Mouse (Mus musculus) forebrain, embryonic 10.5 days (tissue): Measurements from ENCODE around the gene Cd244a. TPM values are rescaled to one million over a fixed set of nuclear protein-coding genes. Genes with fewer than 3 reads are reported as not detected.

Experiments used
- DNase-seq: peaks from one replicate; pipeline ENCODE4 v3.0.0-alpha.2; 2017; ENCODE audit warnings: low spot score; ENCODE audit errors: extremely low spot score
- H3K27ac ChIP-seq: fragments of 300-500 bp; sonication (generic); 2 replicates; pipeline ENCODE4 v1.5.1; 2016; ENCODE audit warnings: mild to moderate bottlenecking
- H3K27me3 ChIP-seq: fragments of 300-500 bp; sonication (generic); 2 replicates; pipeline ENCODE4 v1.6.1; 2016; ENCODE audit warnings: mild to moderate bottlenecking; ENCODE audit not compliant: poor library complexity, severe bottlenecking
- H3K36me3 ChIP-seq: fragments of 300-500 bp; sonication (generic); replicated peaks from 2 replicates; pipeline ENCODE4 v1.6.1; 2016; ENCODE audit warnings: mild to moderate bottlenecking, moderate library complexity
- H3K4me1 ChIP-seq: fragments of 300-500 bp; sonication (generic); 2 replicates; pipeline ENCODE4 v1.6.1; 2016
- H3K4me3 ChIP-seq: fragments of 300-500 bp; sonication (generic); 2 replicates; pipeline ENCODE4 v1.5.1; 2016; ENCODE audit warnings: mild to moderate bottlenecking, moderate library complexity
- H3K9me3 ChIP-seq: fragments of 300-500 bp; sonication (generic); 2 replicates; pipeline ENCODE4 v1.6.1; 2016; ENCODE audit warnings: mild to moderate bottlenecking, moderate library complexity
- WGBS: fragments of 180-500 bp; shearing (Covaris S2); methylation state at CpG from one replicate; pipeline ENCODE4 v1.1.7; 2016; 5-methylcytosine and 5-hydroxymethylcytosine counted together
- polyA plus RNA-seq: library from polyadenylated mRNA; unstranded; fragments of >200 nt; fragmentation: Nextera tagmentation; extraction: Ambion mirVana; gene quantifications from 2 replicates; pipeline ENCODE4 v1.2.1, GENCODE M21; 2016

The Cd244a gene
- polyA plus RNA-seq, 1 experiment from 2014 or later: not detected

- Histone ChIP-seq H3K9me3 (no peaks in the 10 kb centered on the region), H3K4me1 (no peaks in the 10 kb centered on the region), H3K27me3 (no peaks in the 10 kb centered on the region), H3K27ac (no peak within 1 kb of the TSS), H3K36me3 (no peaks in the 10 kb centered on the region), H3K4me3 (no peak within 1 kb of the TSS)
- no peak for DNase-seq
- 86% methylated on average over 9 of the region's 9 CpGs for WGBS
Observed at GRCm38 (mm10) chr1:171607176-171607575, 48.2 kb downstream of the Cd244a start, which contains the start of gene Ly9. Ly9 (minus strand) TSS chr1:171607410.

GRCm38 (mm10) chr1:171610026-171610425 lies 51.0 kb downstream of the Cd244a start:
- H3K4me1 ChIP-seq: no peaks in the 10 kb centered on the region
- WGBS: 92% methylated on average over 2 of the region's 2 CpGs
- H3K27me3 ChIP-seq: no peaks in the 10 kb centered on the region
- DNase-seq: no peak
- H3K36me3 ChIP-seq: no peaks in the 10 kb centered on the region
- no peak overlapping the region for H3K4me3 ChIP-seq
- H3K9me3 ChIP-seq: no peaks in the 10 kb centered on the region
- no peak overlapping the region for H3K27ac ChIP-seq

- Histone ChIP-seq H3K4me3 (no peak overlapping the region), H3K9me3 (no peaks in the 10 kb centered on the region), H3K36me3 (no peaks in the 10 kb centered on the region), H3K27ac (no peak overlapping the region), H3K4me1 (no peaks in the 10 kb centered on the region), H3K27me3 (no peaks in the 10 kb centered on the region)
- DNase-seq: no peak
- 37% methylated on average over 1 of the region's 1 CpGs for WGBS
Observed at GRCm38 (mm10) chr1:171610781-171611180, 51.8 kb downstream of the Cd244a start.

GRCm38 (mm10) chr1:171613962-171614361 lies 55.0 kb downstream of the Cd244a start:
- Histone ChIP-seq H3K27ac (no peak overlapping the region), H3K4me3 (no peak overlapping the region), H3K36me3 (no peaks in the 10 kb centered on the region), H3K4me1 (no peaks in the 10 kb centered on the region), H3K27me3 (no peaks in the 10 kb centered on the region), H3K9me3 (no peaks in the 10 kb centered on the region)
- 42% methylated on average over 2 of the region's 2 CpGs for WGBS
- DNase-seq: no peak

- Histone ChIP-seq H3K27me3 (no peaks in the 10 kb centered on the region), H3K4me3 (no peak overlapping the region), H3K27ac (no peak overlapping the region), H3K9me3 (no peaks in the 10 kb centered on the region), H3K36me3 (no peaks in the 10 kb centered on the region), H3K4me1 (no peaks in the 10 kb centered on the region)
- 88% methylated on average over 11 of the region's 11 CpGs for WGBS
- DNase-seq: no peak
Observed at GRCm38 (mm10) chr1:171616881-171617515, 58.0 kb downstream of the Cd244a start.

- no peak overlapping the region for H3K27ac ChIP-seq
- H3K4me1 ChIP-seq: no peaks in the 10 kb centered on the region
- no peaks in the 10 kb centered on the region for H3K27me3 ChIP-seq
- no peaks in the 10 kb centered on the region for H3K36me3 ChIP-seq
- H3K9me3 ChIP-seq: no peaks in the 10 kb centered on the region
- 86% methylated on average over 8 of the region's 8 CpGs for WGBS
- no peak overlapping the region for H3K4me3 ChIP-seq
- no peak for DNase-seq
Observed at GRCm38 (mm10) chr1:171619001-171619400, 60.0 kb downstream of the Cd244a start.

- no peak for DNase-seq
- 91% methylated on average over 3 of the region's 3 CpGs for WGBS
Observed at GRCm38 (mm10) chr1:171619645-171620044, 60.7 kb downstream of the Cd244a start.

DNA sequence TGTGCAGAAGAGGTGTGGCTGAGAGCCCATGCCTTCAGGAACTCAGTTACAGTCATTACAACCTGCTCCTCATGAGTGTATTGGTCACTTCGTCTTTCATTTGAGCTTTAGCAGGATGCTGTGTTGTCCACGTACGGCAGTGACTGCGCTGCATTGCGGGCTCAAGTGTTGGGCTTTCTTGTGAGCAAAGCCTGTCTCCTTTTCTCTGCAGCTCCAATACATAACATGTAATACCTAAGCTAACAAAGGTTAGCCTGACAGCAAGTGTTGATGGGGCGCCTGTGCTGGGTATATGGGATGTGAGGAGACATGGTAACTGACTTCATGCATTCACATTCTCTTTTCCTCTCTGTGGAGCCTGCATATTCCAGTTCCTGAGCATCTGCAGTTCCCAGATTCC lies 61.1 kb downstream of the Cd244a start:
- Histone ChIP-seq H3K9me3 (no peaks in the 10 kb centered on the region), H3K27me3 (no peaks in the 10 kb centered on the region), H3K36me3 (no peaks in the 10 kb centered on the region), H3K4me1 (no peaks in the 10 kb centered on the region), H3K27ac (no peak overlapping the region), H3K4me3 (no peak overlapping the region)
- WGBS: 92% methylated on average over 6 of the region's 6 CpGs
- DNase-seq: no peak

More at GRCm38 (mm10) chr1:171619645-171620044, 60.7 kb downstream of the Cd244a start:
- H3K36me3 ChIP-seq: no peaks in the 10 kb centered on the region
- H3K9me3 ChIP-seq: no peaks in the 10 kb centered on the region
- no peak overlapping the region for H3K27ac ChIP-seq
- no peaks in the 10 kb centered on the region for H3K4me1 ChIP-seq
- no peaks in the 10 kb centered on the region for H3K27me3 ChIP-seq
- no peak overlapping the region for H3K4me3 ChIP-seq

DNA sequence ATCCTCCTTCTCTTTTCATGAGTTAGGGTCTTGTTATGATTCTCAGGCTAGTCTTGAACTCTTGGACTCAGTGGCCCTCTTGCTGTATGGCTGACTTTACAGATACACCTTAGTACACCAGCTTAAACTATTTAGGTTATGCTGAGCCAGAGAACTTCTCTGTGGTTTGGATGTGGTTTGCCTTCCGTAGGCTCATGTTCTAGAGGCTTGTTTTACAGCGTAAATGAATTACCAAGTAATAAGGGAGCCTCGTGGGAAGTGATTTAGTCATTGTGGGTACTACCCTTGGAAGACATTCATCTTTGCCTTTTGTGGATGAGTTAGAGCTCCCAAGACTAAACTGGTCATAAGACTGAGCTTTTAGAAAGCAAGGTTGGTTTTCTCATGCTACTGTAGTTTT lies 68.8 kb downstream of the Cd244a start:
- WGBS: 89% methylated on average over 3 of the region's 3 CpGs

GRCm38 (mm10) chr1:171629168-171629567 lies 70.2 kb downstream of the Cd244a start:
- no peak for DNase-seq
- Histone ChIP-seq H3K27me3 (no peaks in the 10 kb centered on the region), H3K4me1 (no peaks in the 10 kb centered on the region), H3K36me3 (no peaks in the 10 kb centered on the region), H3K9me3 (no peaks in the 10 kb centered on the region), H3K27ac (no peak overlapping the region), H3K4me3 (no peak overlapping the region)
- WGBS: 82% methylated on average over 6 of the region's 6 CpGs

More for the DNA sequence above, 68.8 kb downstream of the Cd244a start:
- Histone ChIP-seq H3K4me3 (no peak overlapping the region), H3K36me3 (no peaks in the 10 kb centered on the region), H3K27me3 (no peaks in the 10 kb centered on the region), H3K9me3 (no peaks in the 10 kb centered on the region), H3K27ac (no peak overlapping the region), H3K4me1 (no peaks in the 10 kb centered on the region)
- DNase-seq: no peak

GRCm38 (mm10) chr1:171630041-171630440 lies 71.0 kb downstream of the Cd244a start:
- no peaks in the 10 kb centered on the region for H3K9me3 ChIP-seq
- no peak overlapping the region for H3K27ac ChIP-seq
- 85% methylated on average over 7 of the region's 7 CpGs for WGBS
- no peak overlapping the region for H3K4me3 ChIP-seq
- no peaks in the 10 kb centered on the region for H3K36me3 ChIP-seq
- H3K27me3 ChIP-seq: no peaks in the 10 kb centered on the region
- H3K4me1 ChIP-seq: no peaks in the 10 kb centered on the region
- no peak for DNase-seq

DNA sequence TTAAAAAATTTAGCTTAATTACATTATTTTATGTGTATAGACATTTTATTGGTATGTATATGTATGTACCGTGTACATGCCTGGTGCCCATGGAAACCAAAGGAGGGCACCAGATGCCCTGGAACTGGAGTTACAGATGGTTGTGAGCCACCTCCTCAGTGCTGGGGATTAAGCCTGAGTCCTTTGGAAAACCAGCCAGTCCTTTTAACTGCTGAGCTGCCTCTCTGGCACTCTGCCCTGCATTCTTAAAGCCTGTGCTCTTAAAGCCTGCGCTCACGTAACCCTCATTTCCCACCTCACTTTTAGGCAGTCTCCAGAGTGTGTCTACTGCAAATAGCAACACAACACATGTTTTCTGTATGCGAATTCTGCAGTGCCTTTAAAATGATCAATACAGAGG lies 71.9 kb downstream of the Cd244a start:
- Histone ChIP-seq H3K4me3 (no peak overlapping the region), H3K9me3 (no peaks in the 10 kb centered on the region), H3K27me3 (no peaks in the 10 kb centered on the region), H3K27ac (no peak overlapping the region), H3K4me1 (no peaks in the 10 kb centered on the region), H3K36me3 (no peaks in the 10 kb centered on the region)
- WGBS: 86% methylated on average over 4 of the region's 4 CpGs
- no peak for DNase-seq

DNA sequence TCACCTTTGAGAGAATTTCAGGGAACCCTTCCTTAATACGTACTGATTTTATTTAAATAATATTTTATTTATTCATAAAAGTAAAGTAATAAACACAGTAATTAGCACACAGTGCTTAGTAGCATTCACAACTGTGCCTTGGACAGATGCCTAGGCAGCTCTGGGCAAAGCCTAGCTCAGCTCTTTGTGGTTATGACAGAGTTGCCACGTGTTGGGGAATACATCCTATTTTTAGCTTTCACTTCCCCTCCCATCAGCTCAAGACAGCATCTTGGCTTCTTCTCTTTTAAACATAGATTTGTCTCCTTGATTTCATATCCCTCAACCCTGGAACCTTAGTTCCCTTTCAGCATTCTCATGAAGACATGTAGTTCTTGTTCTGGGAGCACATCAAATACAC lies 72.5 kb downstream of the Cd244a start:
- DNase-seq: no peak
- no peak overlapping the region for H3K4me3 ChIP-seq
- no peaks in the 10 kb centered on the region for H3K4me1 ChIP-seq
- no peaks in the 10 kb centered on the region for H3K36me3 ChIP-seq
- 89% methylated on average over 2 of the region's 2 CpGs for WGBS
- no peak overlapping the region for H3K27ac ChIP-seq
- no peaks in the 10 kb centered on the region for H3K27me3 ChIP-seq
- H3K9me3 ChIP-seq: no peaks in the 10 kb centered on the region

GRCm38 (mm10) chr1:171635696-171636095 lies 76.7 kb downstream of the Cd244a start:
- no peaks in the 10 kb centered on the region for H3K36me3 ChIP-seq
- no peak overlapping the region for H3K27ac ChIP-seq
- no peaks in the 10 kb centered on the region for H3K9me3 ChIP-seq
- H3K4me1 ChIP-seq: no peaks in the 10 kb centered on the region
- no peak for DNase-seq
- no peaks in the 10 kb centered on the region for H3K27me3 ChIP-seq
- no peak overlapping the region for H3K4me3 ChIP-seq
- 66% methylated on average over 6 of the region's 6 CpGs for WGBS
